26 mouse cellular contexts compared by ENCODE assay signal in the genomic region with DNA sequence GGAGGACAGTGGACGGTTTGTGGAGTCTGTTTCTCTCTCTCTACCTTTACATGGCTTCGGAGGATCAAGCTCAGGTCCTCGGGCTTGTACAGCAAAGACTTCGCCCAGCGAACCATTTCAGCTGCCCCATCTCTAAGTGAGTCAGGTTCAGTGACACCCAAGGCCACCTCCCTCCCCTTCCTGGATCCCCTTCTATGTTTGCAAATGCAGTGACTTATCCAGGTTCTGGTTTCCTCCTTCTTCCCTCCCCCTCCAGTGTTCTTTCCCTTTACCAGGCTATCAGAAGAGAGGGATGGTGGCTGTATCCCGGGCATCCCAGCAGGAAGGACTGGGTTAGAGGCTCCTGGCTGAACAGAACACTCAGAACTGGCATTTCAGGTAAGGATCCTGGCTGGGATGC. TPM values are rescaled to one million over a fixed set of nuclear protein-coding genes. Genes with fewer than 3 reads are reported as not detected.
"Had no signal": no experiment of that assay in that cellular context is flagged by ENCODE, and none has a peak within 500 bp of the region (broad histone marks: within the 10 kb centered on the region; RNA-seq: fewer than 3 reads in every experiment).

No protein-coding gene starts in this region.

- H3K9me3 ChIP-seq: heart, embryonic 13.5 days; heart, embryonic 15.5 days; hindbrain, embryonic 13.5 days; hindbrain, embryonic 15.5 days; kidney, embryonic 15.5 days; limb, embryonic 13.5 days; limb, embryonic 15.5 days; liver, embryonic 12.5 days had no signal

- H3K4me2 ChIP-seq: heart, embryonic 11.5 days; heart, embryonic 13.5 days; heart, embryonic 15.5 days; hindbrain, embryonic 13.5 days; hindbrain, embryonic 15.5 days; kidney, embryonic 15.5 days; limb, embryonic 13.5 days; limb, embryonic 15.5 days; liver, embryonic 12.5 days had no signal

- DNase-seq: gastrocnemius, postnatal 14 days; gastrocnemius, postnatal 36 days; heart, adult 11 months; heart, adult 2 months; heart, postnatal 14 days; heart, postnatal 36 days; kidney, adult 11 months; kidney, postnatal 14 days; layer of hippocampus, adult 9-11 months; layer of hippocampus, postnatal 36 days; left cerebral cortex, postnatal 4 days; lung, adult 18-20 months had no signal

- ATAC-seq: hindbrain, postnatal 0 days; intestine, embryonic 16.5 days; liver, embryonic 12.5 days had no signal

- H3K27me3 ChIP-seq: heart, embryonic 15.5 days; kidney, embryonic 15.5 days; limb, embryonic 13.5 days; limb, embryonic 15.5 days had no signal

- H3K36me3 ChIP-seq: heart, embryonic 13.5 days; heart, embryonic 15.5 days; hindbrain, embryonic 13.5 days; hindbrain, embryonic 15.5 days; limb, embryonic 13.5 days; liver, embryonic 12.5 days had no signal

- H3K9ac ChIP-seq: heart, embryonic 13.5 days; heart, embryonic 15.5 days; hindbrain, embryonic 13.5 days; hindbrain, embryonic 15.5 days; kidney, embryonic 15.5 days; limb, embryonic 13.5 days; limb, embryonic 15.5 days; liver, embryonic 12.5 days; liver, embryonic 14.5 days had no signal

- H3K4me3 ChIP-seq: heart, adult 2 months; heart, embryonic 13.5 days; heart, embryonic 15.5 days; hindbrain, embryonic 13.5 days; hindbrain, embryonic 15.5 days; kidney, embryonic 15.5 days; limb, embryonic 13.5 days; limb, embryonic 15.5 days; liver, embryonic 12.5 days had no signal

- H3K27ac ChIP-seq: heart, adult 2 months; heart, embryonic 13.5 days; heart, embryonic 15.5 days; hindbrain, embryonic 13.5 days; hindbrain, embryonic 15.5 days; hindbrain, postnatal 0 days; kidney, embryonic 15.5 days; kidney, postnatal 0 days; limb, embryonic 13.5 days; limb, embryonic 15.5 days; liver, embryonic 12.5 days; liver, embryonic 14.5 days had no signal

RNA-seq across cellular contexts. Expression of a gene that starts 3.0 kb away (rescaled TPM):
- total RNA-seq: hematopoietic stem cell, adult 5-6 weeks had no signal
